Mouse (Mus musculus): Measurements from ENCODE around the gene Grin2b.
"Not testable (repeated sequence)": the region's sequence is repeated elsewhere in the genome, so short reads cannot be mapped to it uniquely, and the experiment has no call there.

The Grin2b gene

DNA sequence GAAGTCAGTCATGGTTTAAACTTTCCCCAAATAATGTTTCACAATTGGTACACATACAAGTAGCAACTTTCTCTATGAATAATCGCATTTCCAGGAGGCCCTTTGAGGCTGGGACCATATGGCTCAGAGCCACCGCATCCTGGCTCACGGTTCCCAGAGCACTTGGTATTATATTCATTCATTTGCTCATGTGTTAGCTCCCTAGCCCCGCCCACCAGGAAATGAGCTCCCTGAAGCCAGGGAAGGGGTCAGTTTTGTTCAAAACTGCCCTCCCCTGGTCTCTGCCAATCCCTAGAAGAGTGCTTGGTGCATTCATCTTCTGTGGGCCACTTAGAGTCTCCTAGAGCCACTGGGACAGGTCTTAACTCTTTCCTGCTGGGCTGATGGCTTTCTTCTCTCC, 344.3 kb downstream of the Grin2b start:
- no peak for ATAC-seq (ENCODE audit: insufficient number of reproducible peaks, low FRiP score, low TSS enrichment)

DNA sequence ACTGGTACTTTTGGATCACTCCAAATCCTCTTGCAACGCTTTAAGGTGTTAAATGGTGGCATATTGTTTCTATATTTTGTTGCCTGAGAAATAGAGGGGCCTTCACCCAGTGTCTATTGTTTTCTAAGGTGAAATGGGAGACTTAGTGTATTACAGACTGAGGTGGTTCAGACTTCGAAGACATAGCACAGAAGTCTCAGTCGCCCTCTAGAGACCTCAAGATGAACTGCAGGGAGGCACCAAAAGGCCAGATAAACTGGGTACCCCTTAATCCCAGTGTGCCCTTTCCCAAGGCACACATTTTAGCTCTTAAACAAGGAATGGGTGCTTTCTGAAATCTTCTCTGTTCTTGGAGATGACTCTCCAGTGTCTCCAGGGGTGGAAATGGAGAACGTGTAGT, 345.4 kb downstream of the Grin2b start:
- ATAC-seq (ENCODE audit: insufficient number of reproducible peaks, low FRiP score, low TSS enrichment) = 0 out of 2 replicates have a peak, but pooled peaks have one; percentile 50

DNA sequence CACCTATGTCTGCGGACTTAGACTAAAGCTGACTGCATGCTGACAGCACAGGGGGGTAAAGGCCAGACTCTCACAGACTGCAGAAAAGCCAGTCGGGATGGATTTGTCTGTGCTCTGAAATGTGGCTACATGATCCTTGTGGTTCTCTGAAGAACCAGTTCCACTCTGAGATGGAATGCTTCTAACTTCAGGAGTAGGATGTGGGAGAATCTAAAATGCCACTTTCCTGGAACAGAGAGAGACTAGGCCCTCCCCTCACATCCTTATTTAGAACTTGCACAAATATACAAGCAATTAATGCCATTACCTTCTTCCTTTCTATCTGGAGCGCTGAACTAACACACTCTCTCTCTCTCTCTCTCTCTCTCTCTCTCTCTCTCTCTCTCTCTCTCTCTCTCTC, 346.0 kb downstream of the Grin2b start:
- ATAC-seq (ENCODE audit: insufficient number of reproducible peaks, low FRiP score, low TSS enrichment) = no peak

DNA sequence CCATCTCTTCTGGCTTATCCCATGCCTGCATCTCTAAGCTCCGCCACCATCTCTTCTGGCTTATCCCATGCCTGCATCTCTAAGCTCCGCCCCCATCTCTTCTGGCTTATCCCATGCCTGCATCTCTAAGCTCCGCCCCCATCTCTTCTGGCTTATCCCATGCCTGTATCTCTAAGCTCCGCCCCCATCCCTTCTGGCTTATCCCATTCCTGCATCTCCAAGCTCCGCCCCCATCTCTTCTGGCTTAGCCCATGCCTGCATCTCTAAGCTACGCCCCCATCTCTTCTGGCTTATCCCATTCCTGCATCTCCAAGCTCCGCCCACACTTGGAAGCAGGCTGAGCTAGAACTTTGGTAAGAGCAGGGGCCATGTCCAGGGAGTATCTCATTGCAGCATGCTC, 346.5 kb downstream of the Grin2b start:
- ATAC-seq (ENCODE audit: insufficient number of reproducible peaks, low FRiP score, low TSS enrichment) = not testable (repeated sequence)

DNA sequence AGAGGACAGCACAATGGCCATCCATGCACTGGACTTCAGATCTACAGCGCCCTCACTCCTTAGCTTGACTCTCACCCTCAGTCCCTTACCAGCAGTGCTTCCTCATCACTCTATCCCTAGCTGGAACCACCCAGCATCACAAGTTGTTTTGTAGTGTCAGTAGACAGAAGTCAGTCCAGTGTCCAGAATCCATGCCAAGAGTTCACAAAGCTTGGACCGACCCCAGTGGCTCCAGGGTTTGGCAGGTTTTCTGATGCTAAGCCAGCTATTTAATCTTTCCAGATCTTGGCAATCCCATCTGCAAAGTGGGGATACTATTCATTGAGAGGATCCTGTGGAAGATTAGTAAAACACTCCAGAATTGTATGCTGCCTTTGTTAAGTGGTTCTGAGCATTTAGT, 355.9 kb downstream of the Grin2b start:
- no peak for ATAC-seq (ENCODE audit: insufficient number of reproducible peaks, low FRiP score, low TSS enrichment)

DNA sequence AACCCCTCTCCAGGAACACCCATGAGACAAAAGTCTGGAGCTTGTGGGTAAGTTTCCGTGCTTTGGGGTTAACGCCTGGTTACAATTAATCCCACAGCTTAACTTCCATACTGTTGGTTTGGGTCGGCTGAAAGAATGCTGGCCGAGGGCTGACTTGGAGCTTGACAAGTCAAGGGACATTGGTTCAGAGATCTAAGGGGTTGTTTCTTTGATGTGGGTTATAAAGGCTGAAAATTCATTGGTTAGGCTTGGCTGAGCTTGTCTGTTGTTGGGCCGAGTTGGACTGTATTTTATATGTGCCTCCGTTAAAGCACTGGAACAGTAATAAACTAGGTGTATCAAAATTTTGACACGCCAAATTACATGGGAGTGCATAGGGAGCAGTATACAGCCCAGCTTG, 359.6 kb downstream of the Grin2b start:
- no peak for ATAC-seq (ENCODE audit: insufficient number of reproducible peaks, low FRiP score, low TSS enrichment)

DNA sequence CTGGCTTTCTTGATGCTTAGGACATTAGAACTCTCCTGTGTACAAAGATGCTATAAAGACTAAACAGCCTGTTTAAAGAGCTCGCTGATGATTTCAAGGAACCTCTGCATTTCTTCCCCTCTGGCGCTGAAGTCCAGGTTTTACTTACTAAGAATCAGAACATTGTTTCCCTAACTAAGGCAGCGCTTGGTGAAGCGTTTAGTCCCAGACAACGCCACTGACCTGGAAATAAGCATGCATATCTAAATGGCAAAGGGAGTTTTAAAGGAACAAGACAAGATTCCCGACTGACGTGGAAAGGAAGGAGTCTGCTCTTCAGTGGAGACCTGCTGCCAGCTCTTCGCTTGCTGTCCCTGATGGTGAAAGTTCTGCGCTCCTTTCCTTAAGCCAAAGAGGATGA, 367.9 kb downstream of the Grin2b start:
- no peak for ATAC-seq (ENCODE audit: insufficient number of reproducible peaks, low FRiP score, low TSS enrichment)

DNA sequence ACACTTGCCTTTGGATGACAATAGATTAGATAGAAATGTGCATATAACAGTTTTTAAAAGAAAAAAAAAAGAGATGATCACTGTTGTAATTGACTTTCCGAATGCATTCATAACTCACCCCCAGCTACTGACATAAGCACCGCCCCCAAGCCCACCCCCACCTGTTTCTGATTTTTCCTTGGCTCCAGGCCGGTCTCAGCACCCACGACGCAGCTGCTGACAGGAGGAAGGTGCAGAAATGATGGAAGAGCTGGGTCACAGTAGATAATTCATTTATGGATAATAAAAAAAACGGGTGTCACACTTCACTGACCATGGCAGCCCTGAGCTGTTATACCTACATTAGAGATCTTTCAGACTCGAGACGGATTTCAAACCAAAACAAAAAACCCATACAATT, 373.4 kb downstream of the Grin2b start:
- no peak for ATAC-seq (ENCODE audit: insufficient number of reproducible peaks, low FRiP score, low TSS enrichment)

DNA sequence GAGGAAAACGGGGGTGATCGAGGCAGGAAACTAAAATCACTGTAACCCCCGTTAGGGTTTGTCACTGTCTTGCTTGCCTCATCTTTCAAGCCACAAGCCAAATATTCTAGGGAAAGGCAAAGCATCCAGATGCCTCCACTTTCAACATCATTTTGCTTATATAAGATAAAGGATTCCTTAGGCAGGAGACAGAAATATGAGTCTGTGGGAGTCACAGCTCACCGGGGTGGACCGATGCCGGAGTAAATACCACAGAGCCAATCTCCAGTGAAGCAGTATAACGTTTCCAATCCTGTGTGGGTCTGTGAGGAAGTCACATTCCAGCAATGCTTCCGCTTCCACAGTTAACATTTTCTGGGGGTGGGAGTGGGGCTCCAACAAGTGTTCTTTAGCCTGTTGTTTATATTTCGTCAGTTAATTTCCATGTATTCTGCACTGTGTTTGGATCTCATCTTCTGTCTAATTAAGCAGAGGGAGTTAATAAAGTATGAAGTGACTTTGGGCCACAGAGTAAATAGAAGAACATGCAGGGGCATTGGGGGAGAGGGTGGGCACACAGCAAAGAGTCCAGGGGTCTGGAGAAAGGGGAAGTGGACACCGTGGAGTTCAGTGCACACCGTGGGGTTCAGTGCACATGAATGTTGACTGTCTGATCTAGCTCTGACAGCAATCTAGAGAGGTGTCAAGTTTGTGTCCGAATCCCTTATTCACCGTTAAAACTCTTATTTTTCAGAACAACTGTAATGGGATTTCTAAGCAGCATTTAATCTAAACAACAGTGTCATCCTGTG, 374.9 kb downstream of the Grin2b start:
- ATAC-seq (ENCODE audit: insufficient number of reproducible peaks, low FRiP score, low TSS enrichment) = no peak

DNA sequence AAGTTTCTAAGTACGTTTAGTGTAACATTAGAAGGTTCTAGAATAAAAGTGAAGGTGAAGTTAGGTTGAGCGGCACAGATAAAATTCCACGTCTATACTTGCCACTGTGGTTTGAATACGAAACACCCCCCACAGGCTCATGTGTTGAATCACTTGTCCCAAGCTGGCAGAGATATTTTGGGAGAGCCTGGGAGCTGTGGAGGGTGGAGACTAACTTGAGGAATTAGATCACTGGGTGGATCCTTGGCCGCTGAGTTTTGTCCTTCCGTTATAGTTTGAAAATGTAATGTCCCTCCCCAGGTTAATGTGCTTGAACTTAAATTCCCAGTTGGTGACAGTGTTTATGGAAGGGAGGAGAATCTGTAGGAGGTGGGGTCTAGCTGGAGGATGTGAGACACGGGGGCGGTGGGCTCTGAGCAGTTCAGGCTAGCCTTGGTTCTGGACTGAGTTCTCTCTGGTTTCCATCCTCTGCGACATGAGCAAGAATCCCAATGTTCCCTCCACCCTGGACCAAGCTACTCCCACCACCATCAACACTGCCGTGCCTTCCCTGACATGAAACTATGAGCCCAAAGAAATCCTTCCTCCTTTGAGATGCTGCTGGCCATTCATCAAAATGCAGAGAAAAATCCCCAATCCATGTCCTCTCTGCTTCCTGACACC, 375.8 kb downstream of the Grin2b start:
- ATAC-seq (ENCODE audit: insufficient number of reproducible peaks, low FRiP score, low TSS enrichment) = no peak

DNA sequence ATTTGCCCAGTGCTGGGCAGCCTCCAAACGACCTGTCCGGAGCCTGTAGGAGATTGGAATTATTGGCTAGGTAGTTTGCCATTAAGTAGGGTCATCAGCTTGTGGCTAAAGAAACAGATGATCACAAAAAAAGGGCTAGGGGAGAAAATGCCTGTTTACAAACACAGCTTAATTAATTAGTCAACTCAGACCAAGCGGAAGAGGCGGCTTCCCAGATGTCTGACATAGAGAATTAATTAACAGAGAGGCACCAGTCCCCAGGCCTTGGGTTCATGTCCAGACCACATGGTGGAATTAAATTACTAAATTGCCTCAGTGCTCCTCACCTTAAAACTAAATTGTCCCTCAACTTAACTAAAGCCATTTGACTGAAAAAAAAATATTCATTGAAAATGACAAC, 376.4 kb downstream of the Grin2b start:
- ATAC-seq (ENCODE audit: insufficient number of reproducible peaks, low FRiP score, low TSS enrichment) = no peak

DNA sequence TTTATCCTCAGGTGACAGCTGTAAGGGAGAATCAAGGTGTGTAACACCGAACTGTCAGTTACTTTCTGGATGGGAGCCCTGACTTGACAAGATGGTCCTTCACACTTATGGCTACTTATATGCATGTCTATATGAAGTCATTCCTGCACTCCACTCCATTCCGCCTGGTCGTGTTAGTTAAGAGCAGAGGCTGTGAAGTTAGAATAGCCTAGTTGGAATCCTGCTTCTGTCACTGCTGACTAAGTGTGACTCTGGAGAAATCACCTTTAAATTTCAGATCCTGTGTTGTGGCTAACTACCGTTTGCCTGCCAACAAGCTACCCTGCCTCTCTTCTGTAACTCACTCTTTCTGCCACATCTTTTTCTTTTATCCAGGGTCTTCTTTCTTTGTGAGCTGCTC, 381.9 kb downstream of the Grin2b start:
- no peak for ATAC-seq (ENCODE audit: insufficient number of reproducible peaks, low FRiP score, low TSS enrichment)

DNA sequence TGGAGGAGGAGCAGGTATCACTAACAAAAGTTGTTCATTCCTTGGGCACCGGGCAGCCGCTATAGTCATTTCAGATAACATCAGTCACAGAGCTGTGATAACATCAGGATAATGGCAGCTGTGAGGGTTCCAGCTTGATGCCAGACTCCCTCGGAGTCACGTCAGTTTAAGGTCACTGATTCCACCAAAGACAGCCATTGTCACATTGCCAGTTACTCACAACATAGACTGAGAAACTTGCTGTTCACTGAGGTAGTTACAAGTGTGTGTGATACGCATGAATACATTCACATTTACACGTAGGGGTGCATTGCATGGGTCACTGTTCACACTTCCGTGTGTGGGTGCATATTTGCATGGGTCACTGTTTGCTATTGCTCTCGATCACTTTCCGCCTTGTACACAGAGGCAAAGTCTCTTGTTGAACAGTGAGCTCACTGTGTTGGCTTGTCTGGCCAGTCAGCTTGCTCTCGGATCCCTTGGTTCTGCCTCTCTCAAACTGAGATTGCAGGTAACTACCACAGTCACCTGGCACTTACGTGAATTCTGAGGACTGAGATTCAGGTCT, 383.6 kb downstream of the Grin2b start:
- ATAC-seq (ENCODE audit: insufficient number of reproducible peaks, low FRiP score, low TSS enrichment) = no peak

DNA sequence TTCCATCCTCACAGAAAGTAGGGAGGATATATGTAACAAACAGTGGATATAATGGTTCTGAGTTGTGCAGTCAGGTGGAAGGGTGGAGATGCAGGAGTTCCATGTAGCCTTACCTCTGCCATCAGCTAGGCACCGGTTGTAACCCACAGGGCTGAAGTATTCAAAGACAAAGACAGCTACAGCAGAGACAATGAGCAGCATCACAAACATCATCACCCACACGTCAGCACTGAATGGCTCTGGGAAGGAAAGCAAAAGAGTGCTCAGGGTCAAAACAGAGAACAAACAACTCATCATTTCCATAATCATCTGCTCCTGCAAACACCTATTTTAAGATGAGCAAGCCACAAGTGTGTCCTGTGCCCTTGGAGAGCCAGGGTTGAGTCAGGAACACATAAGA, 398.6 kb downstream of the Grin2b start:
- ATAC-seq (ENCODE audit: insufficient number of reproducible peaks, low FRiP score, low TSS enrichment) = no peak

DNA sequence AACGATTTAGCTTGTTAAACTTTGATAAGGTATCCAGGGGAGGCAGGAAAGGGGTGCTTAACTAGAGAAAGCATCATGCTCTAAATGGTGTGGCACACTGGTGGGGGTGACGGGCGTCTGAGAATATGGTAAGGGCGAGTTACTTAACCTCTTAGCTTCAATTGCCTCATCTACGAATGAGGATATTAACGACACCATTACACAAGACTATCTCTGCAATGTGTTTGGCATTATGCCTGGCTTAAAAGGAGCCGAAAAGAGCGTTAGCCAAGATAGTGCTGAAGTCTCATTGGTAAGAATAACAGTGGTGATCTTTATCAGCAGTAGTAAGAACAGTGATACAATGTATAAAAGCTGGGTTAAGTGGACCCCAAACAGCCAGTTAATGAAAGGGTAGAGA, 405.7 kb downstream of the Grin2b start:
- no peak for ATAC-seq (ENCODE audit: insufficient number of reproducible peaks, low FRiP score, low TSS enrichment)

DNA sequence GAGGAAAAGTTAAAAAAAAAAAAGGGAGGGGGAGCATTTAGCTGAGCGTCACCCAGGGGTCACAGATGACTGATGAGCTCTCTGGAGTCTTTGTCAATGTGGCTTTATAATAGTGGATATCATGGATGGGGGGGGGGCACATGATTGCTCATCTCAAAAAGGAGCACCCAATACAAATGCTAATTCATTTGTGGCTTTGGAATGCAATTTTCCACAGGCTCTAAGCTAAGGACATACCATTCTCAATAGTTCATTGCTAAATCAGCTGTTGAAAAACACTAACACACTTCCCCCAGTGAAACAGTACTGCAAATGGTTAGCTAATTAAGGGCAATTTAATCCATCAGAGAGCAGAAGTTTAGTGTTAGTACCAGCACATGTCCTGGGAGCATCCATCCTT, 414.6 kb downstream of the Grin2b start:
- ATAC-seq (ENCODE audit: insufficient number of reproducible peaks, low FRiP score, low TSS enrichment) = no peak

DNA sequence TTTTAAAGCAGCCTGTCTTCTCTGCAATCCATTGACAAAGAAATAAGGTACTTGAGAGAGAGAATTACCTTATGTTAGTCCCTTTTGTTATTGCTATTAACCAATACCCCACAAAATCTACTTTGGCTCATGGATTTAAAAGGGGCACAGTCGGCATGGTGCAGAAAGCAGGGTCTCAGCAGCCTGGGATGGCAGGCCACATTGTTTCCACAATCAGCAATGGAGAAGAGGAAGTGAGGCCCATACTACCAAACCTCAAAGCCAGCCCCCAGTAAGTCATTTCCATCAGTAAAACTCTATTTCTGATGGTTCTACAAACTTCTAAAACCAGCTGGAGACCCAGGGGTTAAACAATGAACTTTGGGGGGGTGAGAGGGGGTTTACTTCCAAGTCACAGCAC, 417.2 kb downstream of the Grin2b start:
- ATAC-seq (ENCODE audit: insufficient number of reproducible peaks, low FRiP score, low TSS enrichment) = no peak

DNA sequence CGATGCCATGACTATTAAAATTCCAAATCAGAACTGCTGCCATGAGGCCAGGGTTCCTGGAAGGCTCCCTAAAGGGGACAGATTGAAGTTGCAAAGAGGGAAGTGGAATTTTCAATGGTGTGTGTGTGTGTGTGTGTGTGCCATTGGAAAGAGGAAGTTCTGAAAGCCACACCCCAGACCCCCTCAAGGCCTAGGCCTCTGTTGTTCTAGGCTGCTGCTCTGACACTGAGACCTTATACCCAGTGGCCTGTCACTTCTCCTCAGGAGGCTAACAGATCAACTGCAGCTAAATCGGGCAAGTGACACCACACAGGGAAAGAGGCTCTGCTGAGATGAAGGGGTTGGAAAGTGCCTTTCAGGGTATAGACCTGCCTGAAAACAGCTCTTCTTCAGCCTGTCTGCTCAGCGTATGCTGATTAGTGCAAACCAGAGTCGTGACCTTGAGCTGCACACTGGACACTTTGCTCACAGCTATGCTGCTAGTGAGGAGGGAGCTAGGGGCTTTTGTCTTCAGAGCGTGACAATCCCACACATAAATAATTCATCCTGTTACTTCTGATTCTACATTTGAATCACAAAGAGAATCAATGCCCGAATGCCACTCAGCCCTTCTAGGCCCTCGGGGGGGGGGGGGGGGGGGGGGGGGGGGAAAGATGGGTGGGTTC, 424.8 kb downstream of the Grin2b start:
- no peak for ATAC-seq (ENCODE audit: insufficient number of reproducible peaks, low FRiP score, low TSS enrichment)

DNA sequence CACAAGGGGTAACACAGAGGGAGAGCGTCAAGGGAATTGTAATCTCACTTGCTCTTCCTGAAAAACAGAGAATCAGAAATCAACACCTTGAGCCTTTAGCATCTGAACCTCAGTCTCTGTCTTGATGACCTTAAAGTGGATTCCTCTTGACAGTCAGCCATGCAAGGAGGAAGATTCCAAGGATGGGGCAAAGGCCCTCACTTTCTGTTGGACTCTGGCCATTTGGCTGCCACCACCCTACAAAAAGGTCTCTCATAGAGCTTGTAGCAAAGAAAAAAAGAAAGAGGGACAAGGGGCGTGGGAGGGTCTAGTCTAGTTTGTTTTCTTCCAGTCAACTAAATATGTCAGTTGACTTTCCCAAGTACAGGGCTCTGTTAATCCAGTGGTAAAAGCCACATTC, 427.7 kb downstream of the Grin2b start:
- no peak for ATAC-seq (ENCODE audit: insufficient number of reproducible peaks, low FRiP score, low TSS enrichment)

DNA sequence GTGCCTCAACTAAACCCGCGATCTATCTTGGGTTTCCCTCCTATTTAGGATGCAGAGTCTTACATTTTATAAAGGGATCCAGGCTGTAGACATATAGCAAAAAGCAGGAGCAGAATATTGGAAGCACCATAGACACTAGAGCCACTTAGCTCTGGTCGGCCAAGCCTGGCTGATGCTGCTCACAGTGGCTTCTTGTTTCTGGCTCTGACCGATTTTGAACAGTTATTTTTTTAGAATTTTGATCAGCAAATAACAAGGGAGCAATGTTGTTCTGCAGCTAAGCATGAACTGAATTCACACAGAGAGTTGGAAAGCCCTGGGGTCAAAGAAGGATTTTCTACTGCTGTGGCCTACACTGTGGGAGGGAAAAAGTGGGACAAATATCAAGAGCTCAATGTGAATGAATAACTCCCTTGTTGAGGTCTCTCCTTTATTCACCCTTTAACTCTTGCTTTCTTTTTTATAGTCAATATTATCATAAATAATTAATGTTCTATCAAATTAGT, 439.0 kb downstream of the Grin2b start:
- peak; percentile 12; the same call in 1 of the 2 replicates for ATAC-seq (ENCODE audit: insufficient number of reproducible peaks, low FRiP score, low TSS enrichment)

DNA sequence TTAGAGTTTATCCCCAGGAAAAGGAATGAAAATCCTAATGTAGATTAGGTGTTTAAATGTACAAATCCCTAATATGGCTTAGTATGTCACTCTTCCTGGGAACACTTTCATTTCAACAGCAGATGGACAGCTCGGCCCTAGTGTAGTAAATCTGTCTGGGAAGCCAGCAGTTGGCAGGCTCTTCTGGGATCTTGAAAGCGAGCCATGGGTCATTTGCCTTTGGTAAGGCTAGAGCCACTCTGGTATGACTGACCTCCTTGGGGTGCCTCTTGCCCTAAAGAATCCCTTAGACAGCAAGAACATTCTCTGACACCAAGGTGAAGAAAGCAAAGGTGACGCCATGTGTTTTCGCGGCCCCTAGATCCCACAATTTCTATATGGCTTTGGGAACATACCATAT, 446.2 kb downstream of the Grin2b start:
- ATAC-seq (ENCODE audit: insufficient number of reproducible peaks, low FRiP score, low TSS enrichment) = peak; percentile 71
